25 mouse cellular contexts compared by ENCODE assay signal in genomic region chr1:39931055-39931454, GRCm38 (mm10). TPM values are rescaled to one million over a fixed set of nuclear protein-coding genes. Genes with fewer than 3 reads are reported as not detected.
DNase-seq lines count a peak whose midpoint lies in the region; ATAC-seq lines count a peak whose summit lies in the region.
"Had no signal": no experiment of that assay in that cellular context is flagged by ENCODE, and none has a peak within 500 bp of the region (broad histone marks: within the 10 kb centered on the region; RNA-seq: fewer than 3 reads in every experiment).

No protein-coding gene starts in this region.

- H3K4me2 ChIP-seq in forebrain, embryonic 13.5 days, result no peak overlapping the region
- H3K4me2 ChIP-seq in forebrain, embryonic 15.5 days (replicated peaks), result no peak overlapping the region
- peak overlapping the region; percentile 1; the same call in 1 of the 2 replicates for H3K4me2 ChIP-seq in heart, embryonic 12.5 days
- H3K4me2 ChIP-seq in hindbrain, embryonic 15.5 days, result no peak overlapping the region
- H3K4me2 ChIP-seq: embryonic facial prominence, embryonic 12.5 days; liver, embryonic 12.5 days; stomach, embryonic 15.5 days had no signal

- no peak overlapping the region for H3K4me3 ChIP-seq in forebrain, embryonic 13.5 days
- no peak overlapping the region for H3K4me3 ChIP-seq in forebrain, embryonic 15.5 days
- no peak overlapping the region for H3K4me3 ChIP-seq in heart, embryonic 12.5 days
- H3K4me3 ChIP-seq in hindbrain, embryonic 15.5 days, result no peak overlapping the region
- H3K4me3 ChIP-seq: embryonic facial prominence, embryonic 12.5 days; erythroblast, embryonic 14.5 days; liver, embryonic 12.5 days; megakaryocyte, embryonic 14.5 days; stomach, embryonic 15.5 days had no signal

- WGBS in forebrain, embryonic 13.5 days, result 53% methylated on average over 7 of the region's 7 CpGs
- WGBS in forebrain, embryonic 15.5 days, result 45% methylated on average over 7 of the region's 7 CpGs
- 38% methylated on average over 7 of the region's 7 CpGs for WGBS in heart, embryonic 12.5 days
- 40% methylated on average over 7 of the region's 7 CpGs for WGBS in hindbrain, embryonic 15.5 days

- no peaks in the 10 kb centered on the region for H3K27me3 ChIP-seq in forebrain, embryonic 13.5 days
- no peaks in the 10 kb centered on the region for H3K27me3 ChIP-seq in forebrain, embryonic 15.5 days
- H3K27me3 ChIP-seq in heart, embryonic 12.5 days (replicated peaks), result no peaks in the 10 kb centered on the region
- H3K27me3 ChIP-seq in hindbrain, embryonic 15.5 days, result no peaks in the 10 kb centered on the region
- H3K27me3 ChIP-seq: embryonic facial prominence, embryonic 12.5 days; liver, embryonic 12.5 days; stomach, embryonic 15.5 days had no signal

- H3K9ac ChIP-seq in forebrain, embryonic 13.5 days, result peak overlapping the region; percentile 8; the same call in 1 of the 2 replicates
- H3K9ac ChIP-seq in forebrain, embryonic 15.5 days (replicated peaks), result no peak overlapping the region; the same call in 1 of the 2 replicates
- 0 out of 2 replicates have a peak overlapping the region, but pooled peaks have one; percentile 10 for H3K9ac ChIP-seq in heart, embryonic 12.5 days
- H3K9ac ChIP-seq in hindbrain, embryonic 15.5 days, result no peak overlapping the region
- H3K9ac ChIP-seq: embryonic facial prominence, embryonic 12.5 days; liver, embryonic 12.5 days; stomach, embryonic 15.5 days had no signal

- no peaks in the 10 kb centered on the region for H3K9me3 ChIP-seq in forebrain, embryonic 13.5 days (replicated peaks)
- H3K9me3 ChIP-seq in forebrain, embryonic 15.5 days, result no peaks in the 10 kb centered on the region
- no peaks in the 10 kb centered on the region for H3K9me3 ChIP-seq in heart, embryonic 12.5 days (replicated peaks)
- no peaks in the 10 kb centered on the region for H3K9me3 ChIP-seq in hindbrain, embryonic 15.5 days
- H3K9me3 ChIP-seq: embryonic facial prominence, embryonic 12.5 days; G1E; liver, embryonic 12.5 days; megakaryocyte, embryonic 14.5 days; stomach, embryonic 15.5 days had no signal

- H3K27ac ChIP-seq in forebrain, embryonic 13.5 days, result peak overlapping the region; percentile 33
- no peak overlapping the region; the same call in 1 of the 2 replicates for H3K27ac ChIP-seq in forebrain, embryonic 15.5 days (replicated peaks)
- H3K27ac ChIP-seq in heart, embryonic 12.5 days (ENCODE audit: poor library complexity, severe bottlenecking), result peak overlapping the region; percentile 32
- H3K27ac ChIP-seq in hindbrain, embryonic 15.5 days (replicated peaks), result 0 out of 2 replicates have a peak overlapping the region, but pooled peaks have one; percentile 13
- H3K27ac ChIP-seq: embryonic facial prominence, embryonic 12.5 days; liver, embryonic 12.5 days; stomach, embryonic 15.5 days had no signal

- intact Hi-C loops in heart, postnatal 25 days (cut with DNase I), result no loop called here
- intact Hi-C loops in left cerebral cortex, postnatal 4 days (cut with DNase I), result no loop called here
- intact Hi-C loops in left cerebral cortex, postnatal 25 days (cut with DNase I), result no loop called here

- peaks cover 14% of the 10 kb centered on the region for H3K36me3 ChIP-seq in forebrain, embryonic 13.5 days (ENCODE audit: poor library complexity, severe bottlenecking)
- H3K36me3 ChIP-seq in forebrain, embryonic 15.5 days, result no peaks in the 10 kb centered on the region
- H3K36me3 ChIP-seq in heart, embryonic 12.5 days, result 0 out of 2 replicates have a peak, but pooled peaks cover 10% of the 10 kb centered on the region
- H3K36me3 ChIP-seq in hindbrain, embryonic 15.5 days, result no peaks in the 10 kb centered on the region
- H3K36me3 ChIP-seq: G1E; liver, embryonic 12.5 days; stomach, embryonic 15.5 days had no signal

- no peak for DNase-seq in heart, postnatal 25 days (ENCODE audit: low spot score)
- DNase-seq in left cerebral cortex, postnatal 4 days, result peak; percentile 44
- DNase-seq in left cerebral cortex, postnatal 25 days (ENCODE audit: low spot score in 2 of 2), result no peak
- DNase-seq: adrenal gland, postnatal 10 days; cerebellum, adult 9-10 months; gastrocnemius, postnatal 10 days; heart, adult 11 months; kidney, adult 8-10 months; kidney, postnatal 14 days; lung, adult 2 months; right cerebral cortex, postnatal 25 days; thymus, adult 2 months had no signal

- no peak for ATAC-seq in forebrain, embryonic 13.5 days
- no peak for ATAC-seq in forebrain, embryonic 15.5 days (replicated peaks)
- ATAC-seq in heart, embryonic 12.5 days (ENCODE audit: insufficient number of reproducible peaks, low FRiP score), result no peak
- no peak for ATAC-seq in hindbrain, embryonic 15.5 days (ENCODE audit: low FRiP score, low read depth)
- no peak for ATAC-seq in monocyte, adult 5-6 weeks (replicated peaks; ENCODE audit: insufficient number of reproducible peaks, low FRiP score, low TSS enrichment, poor library complexity, severe bottlenecking)
- ATAC-seq: activated CD4-positive, CD25-positive, alpha-beta regulatory T cell, adult 4 months; inflammation-experienced regulatory T-cells, adult 6 months; liver, embryonic 12.5 days had no signal

- peaks cover 92% of the 10 kb centered on the region for H3K4me1 ChIP-seq in forebrain, embryonic 13.5 days
- H3K4me1 ChIP-seq in forebrain, embryonic 15.5 days, result peaks cover 90% of the 10 kb centered on the region
- peaks cover 88% of the 10 kb centered on the region for H3K4me1 ChIP-seq in heart, embryonic 12.5 days (replicated peaks)
- peaks cover 92% of the 10 kb centered on the region for H3K4me1 ChIP-seq in hindbrain, embryonic 15.5 days (replicated peaks)

RNA-seq across cellular contexts. Expression of gene Map4k4, which starts 30.3 kb away (rescaled TPM):
- 49.9 and 50.0 TPM in 2 replicates for polyA plus RNA-seq in forebrain, embryonic 13.5 days (2015; fragmentation: Nextera tagmentation; extraction: Ambion mirVana)
- polyA plus RNA-seq in forebrain, embryonic 15.5 days (2015; fragmentation: Nextera tagmentation; extraction: Ambion mirVana), result 55.7 and 60.2 TPM in 2 replicates
- 26.1 and 31.8 TPM in 2 replicates for polyA plus RNA-seq in heart, embryonic 12.5 days (2016; fragmentation: Nextera tagmentation; extraction: Ambion mirVana)
- total RNA-seq in heart, postnatal 25 days (2021), result 100 to 1,000 TPM; 155 to 174 TPM
- 100 to 1,000 TPM; 374 to 381 TPM for total RNA-seq in left cerebral cortex, postnatal 4 days (2021)
- total RNA-seq in left cerebral cortex, postnatal 25 days (2021), result 100 to 1,000 TPM; 115 to 131 TPM
- polyA plus RNA-seq in hindbrain, embryonic 15.5 days (2015; fragmentation: Nextera tagmentation; extraction: Ambion mirVana), result 41.5 and 42.6 TPM in 2 replicates
- total RNA-seq in monocyte, adult 5-6 weeks (2017), result 327 to 401 TPM (median 363 TPM) in 3 replicates

Comparison
In these comparisons a context has a peak if more than half of its experiments do, and no peak if none do; other contexts are left out.
1. H3K9ac ChIP-seq: peak in forebrain, embryonic 13.5 days (single experiment) and heart, embryonic 12.5 days (single experiment); none in forebrain, embryonic 15.5 days (single experiment) and hindbrain, embryonic 15.5 days (single experiment).